Mouse (Mus musculus) small intestine, adult 2 months (tissue): ENCODE results near the gene Hsd3b1.

Experiments used
- CTCF ChIP-seq: fragments of 200-500 bp; IDR thresholded peaks from 2 replicates; pipeline ENCODE4 v1.5.1; 2012; ENCODE audit warnings: low read depth, mild to moderate bottlenecking, control low read depth, inconsistent platforms, low read length, moderate library complexity, mixed read lengths; ENCODE audit not compliant: insufficient replicate concordance, insufficient read length; ENCODE audit errors: extremely low read depth
- POLR2A ChIP-seq: fragments of 200-500 bp; IDR thresholded peaks from 2 replicates; pipeline ENCODE4 v1.6.1; 2012; ENCODE audit warnings: low read depth, mild to moderate bottlenecking, control low read depth, inconsistent platforms, low read length, moderate library complexity

- TF ChIP-seq CTCF (no peak), POLR2A (no peak)
These were observed 30.8 kb upstream of the Hsd3b1 start for GRCm38 (mm10) chr3:98890430-98890829.
